Mouse (Mus musculus) ES-E14 (cell line): ENCODE results near the gene Slc37a4. TPM values are rescaled to one million over a fixed set of nuclear protein-coding genes. Genes with fewer than 3 reads are reported as not detected.
"Not testable (repeated sequence)": the region's sequence is repeated elsewhere in the genome, so short reads cannot be mapped to it uniquely, and the experiment has no call there.

ENCODE experiments used
- DNase-seq: peaks from one replicate; pipeline ENCODE4 v3.0.0-alpha.2; 2013; ENCODE audit warnings: low read depth, low spot score
- H3K27ac ChIP-seq: 2 replicates; pipeline ENCODE4 v1.5.1; 2012; ENCODE audit warnings: low read depth, mild to moderate bottlenecking, low read length, moderate library complexity, mixed read lengths; ENCODE audit not compliant: poor library complexity, insufficient read depth, severe bottlenecking
- H3K36me3 ChIP-seq: 2 replicates; pipeline ENCODE4 v1.6.1; 2012; ENCODE audit warnings: mild to moderate bottlenecking, low read length, moderate library complexity, mixed read lengths; ENCODE audit not compliant: control insufficient read depth, poor library complexity, insufficient read depth, severe bottlenecking
- H3K4me1 ChIP-seq, 2 experiments: fragments of 150-350 bp in 1 of 2; sonication (generic) in 1 of 2; 2 replicates each; pipeline ENCODE4 v1.6.1; 2012; ENCODE audit warnings: low read length in 2 of 2, mild to moderate bottlenecking in 1 of 2, mixed read lengths in 1 of 2; ENCODE audit not compliant: control insufficient read depth in 2 of 2, insufficient read depth in 2 of 2, poor library complexity in 1 of 2
- H3K4me3 ChIP-seq, 2 experiments: fragments of 150-350 bp in 1 of 2; sonication (generic) in 1 of 2; 2 replicates each; pipeline ENCODE4 v1.5.1; 2012; ENCODE audit warnings: low read length in 2 of 2, low read depth in 1 of 2, mild to moderate bottlenecking in 1 of 2, mixed read lengths in 1 of 2; ENCODE audit not compliant: insufficient read depth in 1 of 2, poor library complexity in 1 of 2, severe bottlenecking in 1 of 2
- H3K9ac ChIP-seq: 2 replicates; pipeline ENCODE4 v1.6.1; 2012; ENCODE audit warnings: low read depth, mild to moderate bottlenecking, low read length, mixed read lengths; ENCODE audit not compliant: poor library complexity, insufficient read depth, severe bottlenecking
- H3K9me3 ChIP-seq: fragments of 150-350 bp; sonication (generic); 2 replicates; pipeline ENCODE4 v1.6.1; 2012; ENCODE audit warnings: low read depth, mild to moderate bottlenecking, low read length; ENCODE audit not compliant: control insufficient read depth, insufficient read depth
- CHD2 ChIP-seq: IDR thresholded peaks from 2 replicates; pipeline ENCODE4 v1.6.1; 2014; ENCODE audit warnings: mild to moderate bottlenecking, low read depth, low read length, inconsistent platforms
- HCFC1 ChIP-seq: IDR thresholded peaks from 2 replicates; pipeline ENCODE4 v1.6.1; 2012; ENCODE audit warnings: low read length, inconsistent platforms, borderline replicate concordance; ENCODE audit not compliant: insufficient read depth
- MAFK ChIP-seq: IDR thresholded peaks from 2 replicates; pipeline ENCODE4 v1.6.1; 2014; ENCODE audit warnings: mild to moderate bottlenecking, low read depth, low read length, inconsistent platforms; ENCODE audit not compliant: insufficient read depth
- ZC3H11A ChIP-seq: IDR thresholded peaks from 2 replicates; pipeline ENCODE4 v1.6.1; 2012; ENCODE audit warnings: low read depth, mild to moderate bottlenecking, inconsistent platforms, low read length, borderline replicate concordance
- ZNF384 ChIP-seq: IDR thresholded peaks from 2 replicates; pipeline ENCODE4 v1.6.1; 2012; ENCODE audit warnings: low read depth, low read length, inconsistent platforms
- in situ Hi-C, 2 experiments: fragments of 600-800 bp; cut with MboI; formaldehyde crosslinking; loops; one replicate each; pipeline ENCODE4 v1.15.1; 2025; ENCODE audit warnings: low sequenced_read_pairs in 2 of 2, inconsistent platforms in 1 of 2; ENCODE audit not compliant: unreplicated experiment in 2 of 2
- total RNA-seq: library from RNA; depleted of rRNA; stranded (reverse); fragments of 300-350 nt; gene quantifications from 2 replicates; pipeline ENCODE4 v1.2.3, GENCODE M21; 2012

Gene Slc37a4
- total RNA-seq, 1 experiment = 9.8 TPM

- H3K4me3 ChIP-seq = peak within 1 kb of the TSS; percentile 84 to 95
- H3K9ac ChIP-seq = peak within 1 kb of the TSS; percentile 98
- H3K27ac ChIP-seq = peak within 1 kb of the TSS; percentile 92
- no peak for TF ChIP-seq MAFK
- TF ChIP-seq ZNF384 = no peak
- TF ChIP-seq CHD2 = peak; percentile 57; the same call in 1 of the 2 replicates
- no peak for TF ChIP-seq ZC3H11A
- peak; percentile 56; the same call in 1 of the 2 replicates for TF ChIP-seq HCFC1
- H3K36me3 ChIP-seq = peaks cover 37% of the 10 kb centered on the region
- peak; percentile 93 for DNase-seq
- H3K9me3 ChIP-seq = no peaks in the 10 kb centered on the region
- in situ Hi-C loops = no loop called here
- H3K4me1 ChIP-seq = peaks cover 0 to 3% of the 10 kb centered on the region in 2 experiments; a peak in 2 of 4 replicates
Measured at GRCm38 (mm10) chr9:44406906-44407751, 10.5 kb downstream of the Slc37a4 start, which contains the start of the genes Rps25 and Trappc4. TSS of gene Rps25 (plus strand) at chr9:44407139. TSS of gene Trappc4 (minus strand) at chr9:44407600.

- Histone ChIP-seq H3K4me3 (peak overlapping the region; percentile 84 to 95), H3K9ac (peak overlapping the region; percentile 98), H3K4me1 (peaks cover 0 to 3% of the 10 kb centered on the region in 2 experiments; a peak in 2 of 4 replicates), H3K36me3 (peaks cover 36% of the 10 kb centered on the region), H3K9me3 (no peaks in the 10 kb centered on the region), H3K27ac (peak overlapping the region; percentile 92)
- no peak for TF ChIP-seq ZC3H11A
- peak; percentile 6; the same call in 1 of the 2 replicates for TF ChIP-seq CHD2
- no peak for TF ChIP-seq HCFC1
- in situ Hi-C loops = no loop called here
- no peak for DNase-seq
Measured at GRCm38 (mm10) chr9:44407752-44408097, 11.1 kb downstream of the Slc37a4 start.

DNA sequence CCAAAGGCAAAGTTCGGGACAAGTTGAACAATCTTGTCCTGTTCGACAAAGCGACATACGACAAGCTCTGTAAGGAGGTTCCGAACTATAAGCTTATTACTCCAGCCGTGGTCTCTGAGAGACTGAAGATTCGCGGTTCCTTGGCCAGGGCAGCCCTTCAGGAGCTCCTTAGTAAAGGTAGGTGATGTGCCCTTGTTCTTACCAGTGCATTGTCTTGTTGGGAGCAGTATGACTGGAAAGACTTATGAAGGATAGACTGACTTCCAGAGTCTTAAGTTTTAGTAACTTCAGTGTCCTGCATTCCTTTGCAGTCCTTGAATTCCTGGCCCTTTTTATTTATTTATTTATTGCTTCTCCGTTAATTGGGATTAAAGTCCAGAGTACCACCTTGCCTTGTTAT lies 12.0 kb downstream of the Slc37a4 start:
- DNase-seq, H3K9me3 ChIP-seq, in situ Hi-C loops, H3K27ac ChIP-seq, H3K4me1 ChIP-seq: not testable (repeated sequence)
- peak overlapping the region; percentile 84 to 95 for H3K4me3 ChIP-seq
- H3K36me3 ChIP-seq = peaks cover 42% of the 10 kb centered on the region
- peak overlapping the region; percentile 98; the same call in 1 of the 2 replicates for H3K9ac ChIP-seq

GRCm38 (mm10) chr9:44410647-44411336 lies 14.1 kb downstream of the Slc37a4 start:
- in situ Hi-C loops = no loop called here

More at GRCm38 (mm10) chr9:44410647-44411336, 14.1 kb downstream of the Slc37a4 start:
- Histone ChIP-seq H3K4me1 (no peaks in the 10 kb centered on the region; a peak in 2 of 4 replicates), H3K4me3 (no peak overlapping the region), H3K36me3 (peaks cover 36% of the 10 kb centered on the region), H3K9ac (no peak overlapping the region), H3K27ac (no peak overlapping the region), H3K9me3 (no peaks in the 10 kb centered on the region)
- TF ChIP-seq ZC3H11A (no peak), HCFC1 (no peak), ZNF384 (no peak), MAFK (no peak), CHD2 (0 out of 2 replicates have a peak, but pooled peaks have one; percentile 40)
- no peak for DNase-seq
